ENCODE assay signal across 28 mouse cellular contexts in the genomic region with DNA sequence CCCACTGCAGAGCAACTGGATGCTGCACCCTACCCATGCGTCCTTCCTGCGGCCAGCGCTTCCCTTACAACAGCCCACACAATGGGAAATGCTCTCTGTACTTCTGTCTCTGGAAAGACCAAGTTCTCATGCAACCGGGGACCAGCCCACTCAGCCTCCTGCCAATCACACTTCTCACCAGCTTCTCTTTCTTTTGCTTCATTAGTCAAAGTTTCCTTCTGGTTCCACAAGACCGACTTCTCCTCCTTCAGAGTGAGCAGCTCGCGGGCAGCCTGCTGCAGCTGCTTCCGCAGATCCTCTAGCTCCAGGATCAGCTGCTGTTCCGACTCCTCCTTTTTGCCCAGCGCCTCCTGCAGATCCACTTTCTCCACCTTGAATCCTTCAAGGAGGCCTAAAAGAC. TPM values are rescaled to one million over a fixed set of nuclear protein-coding genes. Genes with fewer than 3 reads are reported as not detected.
A peak's percentile ranks its signal among the peaks of the same experiment; 100 is the strongest.
DNase-seq lines count a peak whose midpoint lies in the region; ATAC-seq and TF ChIP-seq lines count a peak whose summit lies in the region.
"Had no signal": no experiment of that assay in that cellular context is flagged by ENCODE, and none has a peak within 500 bp of the region (broad histone marks: within the 10 kb centered on the region; RNA-seq: fewer than 3 reads in every experiment).

No protein-coding gene starts in this region.

- TF ChIP-seq RAD21 in CH12.LX (IDR thresholded peaks at IDR 0.05; ENCODE audit: low read depth, low read length): no peak

- no peak for TF ChIP-seq POLR2A in CH12.LX (IDR thresholded peaks at IDR 0.05; ENCODE audit: low read depth, low read length)

- 0 out of 2 replicates have a peak, but pooled peaks have one; percentile 25 for TF ChIP-seq EP300 in CH12.LX (IDR thresholded peaks at IDR 0.05; ENCODE audit: low read length)

- ATAC-seq in frontal cortex, adult (ENCODE audit: low TSS enrichment): peak; percentile 76
- ATAC-seq: CD4-positive, CD25-positive, alpha-beta regulatory T cell, adult 4 months; forebrain, embryonic 14.5 days had no signal

- in situ Hi-C loops in CH12.LX (cut with MboI; ENCODE audit: low pct_ligation_motif_present, low pct_unique_long_range_greater_than_20kb, low sequenced_read_pairs): no loop called here

- H3K79me2 ChIP-seq in CH12.LX (replicated peaks; ENCODE audit: control insufficient read depth, extremely low read depth, insufficient read depth, poor library complexity, severe bottlenecking): no peaks in the 10 kb centered on the region

- DNase-seq in frontal cortex, postnatal 14 days (ENCODE audit: low spot score in 2 of 2): no peak
- peak; percentile 27 to 41 for DNase-seq in layer of hippocampus, adult 2 months (ENCODE audit: low spot score in 2 of 2)
- DNase-seq in layer of hippocampus, adult 9-10 months (ENCODE audit: low spot score): no peak
- peak; percentile 33 for DNase-seq in CH12.LX (ENCODE audit: extremely low read depth)
- DNase-seq in telencephalon, adult 2 months (ENCODE audit: low read depth, low spot score): peak; percentile 26
- DNase-seq in lung, postnatal 25 days (ENCODE audit: low spot score): no peak
- DNase-seq: adrenal gland, postnatal 25 days; B cell, adult 2 months; cerebellum, adult 2 months; cerebellum, postnatal 10 days; embryo, embryonic 11 days; gastrocnemius, postnatal 10 days; heart, adult 2 months had no signal

- no peaks in the 10 kb centered on the region for H3K9me3 ChIP-seq in CH12.LX (replicated peaks; ENCODE audit: low read length)
- H3K9me3 ChIP-seq: embryonic facial prominence, embryonic 15.5 days; forebrain, embryonic 10.5 days; heart, embryonic 15.5 days; hindbrain, embryonic 10.5 days had no signal

- dilution Hi-C loops in CH12.LX (cut with MboI; ENCODE audit: extremely low pct_ligation_motif_present, extremely low pct_unique_long_range_greater_than_20kb, low sequenced_read_pairs): no loop called here

- peaks cover 0 to 7% of the 10 kb centered on the region in 2 experiments; a peak in 2 of 4 replicates for H3K4me1 ChIP-seq in CH12.LX (ENCODE audit: control insufficient read depth in 1 of 2, insufficient read depth in 2 of 2)
- H3K4me1 ChIP-seq: embryonic facial prominence, embryonic 15.5 days; forebrain, embryonic 10.5 days; heart, embryonic 15.5 days; hindbrain, embryonic 10.5 days had no signal

- no peaks in the 10 kb centered on the region for H3K27me3 ChIP-seq in CH12.LX (replicated peaks)
- H3K27me3 ChIP-seq: embryonic facial prominence, embryonic 15.5 days; heart, embryonic 15.5 days had no signal

- peaks cover 69 to 90% of the 10 kb centered on the region in 2 experiments for H3K36me3 ChIP-seq in CH12.LX (replicated peaks in 1 of 2; ENCODE audit: control insufficient read depth in 1 of 2, insufficient read depth in 1 of 2, low read length in 1 of 2)

- no peak overlapping the region for H3K9ac ChIP-seq in CH12.LX (ENCODE audit: insufficient read depth, low read depth)
- H3K9ac ChIP-seq: embryonic facial prominence, embryonic 15.5 days; heart, embryonic 15.5 days; hindbrain, embryonic 14.5 days had no signal

- no peak for TF ChIP-seq CTCF in layer of hippocampus, adult 2 months (conservative IDR thresholded peaks at IDR 0.05)
- no peak for TF ChIP-seq CTCF in CH12.LX (conservative IDR thresholded peaks at IDR 0.05 in 1 of 2, IDR thresholded peaks at IDR 0.05 in 1 of 2; ENCODE audit: low read depth in 2 of 2, low read length in 2 of 2)

- no peak overlapping the region for H3K4me2 ChIP-seq in CH12.LX (ENCODE audit: insufficient read depth, low read depth, poor library complexity, severe bottlenecking)
- H3K4me2 ChIP-seq: embryonic facial prominence, embryonic 15.5 days; heart, embryonic 11.5 days; heart, embryonic 15.5 days; hindbrain, embryonic 14.5 days had no signal

- no peak overlapping the region for H3K4me3 ChIP-seq in layer of hippocampus, adult 2 months
- no peak overlapping the region for H3K4me3 ChIP-seq in CH12.LX (replicated peaks in 1 of 3; ENCODE audit: low read depth in 2 of 3, low read length in 2 of 3, poor library complexity in 1 of 3)
- H3K4me3 ChIP-seq: embryonic facial prominence, embryonic 15.5 days; erythroblast, embryonic 14.5 days; forebrain, embryonic 10.5 days; heart, adult 2 months; heart, embryonic 15.5 days; hindbrain, embryonic 10.5 days had no signal

- peak overlapping the region; percentile 57; the same call in 1 of the 2 replicates for H3K27ac ChIP-seq in layer of hippocampus, adult 2 months
- H3K27ac ChIP-seq in CH12.LX (ENCODE audit: insufficient read depth, low read depth): no peak overlapping the region
- H3K27ac ChIP-seq: embryonic facial prominence, embryonic 15.5 days; forebrain, embryonic 10.5 days; heart, adult 2 months; heart, embryonic 15.5 days; hindbrain, embryonic 10.5 days; hindbrain, embryonic 14.5 days had no signal

TF ChIP-seq in CH12.LX, 34 proteins besides CTCF, POLR2A, EP300 and RAD21:
- TF ChIP-seq ETS1 (conservative IDR thresholded peaks at IDR 0.05; ENCODE audit: low read depth, low read length) (peak; percentile 21; the same call in 1 of the 2 replicates), UBTF (IDR thresholded peaks at IDR 0.05; ENCODE audit: low read depth, low read length) (no peak), TCF12 (IDR thresholded peaks at IDR 0.05; ENCODE audit: low read depth, low read length) (no peak)

RNA-seq across cellular contexts. Expression of a gene that starts 31.7 kb away (rescaled TPM):
- not detected for total RNA-seq in layer of hippocampus, adult 2 months (2021)
- not detected in 2 replicates for total RNA-seq in CH12.LX (2012; rRNA removed)
- not detected in 2 replicates for total RNA-seq in CH12.LX (2014; rRNA removed)
- 3.5 TPM in 1 of 2 replicates, not detected in the other for polyA plus RNA-seq in CH12.LX (2012; ENCODE audit: insufficient read length, low read depth)
- total RNA-seq: adrenal gland, postnatal 25 days; gastrocnemius, postnatal 10 days; heart, adult 2 months; heart, postnatal 25 days; MEL had no signal
- polyA plus RNA-seq: cerebellum, adult 2 months; embryonic facial prominence, embryonic 11.5 days; embryonic facial prominence, embryonic 15.5 days; erythroblast, embryonic 14.5 days; forebrain, embryonic 10.5 days; forebrain, embryonic 14.5 days; gonadal fat pad, adult 2 months; heart, adult 2 months; heart, embryonic 11.5 days; heart, embryonic 15.5 days; hindbrain, embryonic 10.5 days; hindbrain, embryonic 14.5 days had no signal

RNA-seq across cellular contexts. Expression of a gene that starts 34.1 kb away (rescaled TPM):
- 10 to 100 TPM; 23.1 TPM for total RNA-seq in layer of hippocampus, adult 2 months (2021)
- total RNA-seq in CH12.LX (2012; rRNA removed): 28.7 and 29.1 TPM in 2 replicates
- total RNA-seq in CH12.LX (2014; rRNA removed): 22.2 and 24.6 TPM in 2 replicates
- 30.2 and 30.6 TPM in 2 replicates for polyA plus RNA-seq in CH12.LX (2012; ENCODE audit: insufficient read length, low read depth)

RNA-seq across cellular contexts. Expression of a gene that starts 40.4 kb away (rescaled TPM):
- not detected for total RNA-seq in layer of hippocampus, adult 2 months (2021)
- total RNA-seq in CH12.LX (2012; rRNA removed): 0.25 and 0.42 TPM in 2 replicates
- total RNA-seq in CH12.LX (2014; rRNA removed): not detected in 2 replicates
- not detected in 2 replicates for polyA plus RNA-seq in CH12.LX (2012; ENCODE audit: insufficient read length, low read depth)
- total RNA-seq: adrenal gland, adult 18-20 months; adrenal gland, postnatal 25 days had no signal
- polyA plus RNA-seq: cerebellum, adult 2 months; embryonic facial prominence, embryonic 11.5 days; erythroblast, embryonic 14.5 days; forebrain, embryonic 10.5 days; forebrain, embryonic 14.5 days; heart, embryonic 11.5 days; hindbrain, embryonic 10.5 days; hindbrain, embryonic 14.5 days had no signal

Comparison
In these comparisons a context has a peak if more than half of its experiments do, and no peak if none do; other contexts are left out.
1. DNase-seq: peak in layer of hippocampus, adult 2 months (2 of 2), CH12.LX (single experiment) and telencephalon, adult 2 months (single experiment); none in frontal cortex, postnatal 14 days (0 of 2), layer of hippocampus, adult 9-10 months (single experiment) and lung, postnatal 25 days (single experiment).